Mouse (Mus musculus) adrenal gland (tissue): ENCODE measurements around the gene Ssh1.

Experiments
- intact Hi-C: fragments of 180-260 bp; cut with DNase I; formaldehyde crosslinking; loops from one replicate; pipeline ENCODE4 v1.15.1; 2025

The Ssh1 gene

DNA sequence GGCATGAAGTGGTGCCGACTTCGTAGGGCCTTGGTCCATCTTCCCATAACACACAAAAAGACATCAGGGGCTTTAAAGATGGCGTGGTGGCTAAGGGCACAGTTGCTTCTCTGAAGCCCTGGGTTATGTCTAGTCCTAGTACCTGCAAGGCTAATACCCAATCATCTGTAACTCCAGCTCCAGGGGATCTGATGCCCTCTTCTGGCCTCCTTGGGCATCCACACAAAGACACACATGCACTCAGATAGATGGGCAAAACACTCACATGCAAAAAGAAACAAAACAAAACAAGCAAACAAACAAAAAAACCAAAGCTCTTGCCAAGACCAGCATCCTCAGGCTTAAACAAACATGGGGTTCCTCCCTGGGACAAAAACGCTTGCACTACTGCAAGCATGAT, 60.2 kb downstream of the Ssh1 start:
- intact Hi-C loops, result no loop called here

DNA sequence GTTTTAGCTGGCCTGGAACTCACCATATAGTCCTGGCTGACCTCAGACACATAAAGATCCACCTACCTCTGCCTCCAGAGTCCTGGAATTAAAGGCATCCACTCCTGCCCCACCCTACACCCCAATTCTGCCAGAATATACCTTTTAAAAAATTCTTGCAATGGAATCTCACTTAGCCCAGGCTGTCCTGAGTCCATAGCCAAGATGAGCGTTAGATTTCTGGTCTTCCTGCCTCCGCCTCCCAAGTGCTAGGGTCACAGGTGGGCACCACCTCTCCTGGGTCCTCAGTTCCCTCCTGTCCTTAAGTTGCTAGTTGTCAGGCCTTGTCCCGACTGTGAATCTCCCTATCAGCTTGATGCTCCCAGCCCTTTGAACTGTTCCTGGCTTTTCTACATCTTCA, 61.4 kb downstream of the Ssh1 start:
- intact Hi-C loops, result no loop called here

DNA sequence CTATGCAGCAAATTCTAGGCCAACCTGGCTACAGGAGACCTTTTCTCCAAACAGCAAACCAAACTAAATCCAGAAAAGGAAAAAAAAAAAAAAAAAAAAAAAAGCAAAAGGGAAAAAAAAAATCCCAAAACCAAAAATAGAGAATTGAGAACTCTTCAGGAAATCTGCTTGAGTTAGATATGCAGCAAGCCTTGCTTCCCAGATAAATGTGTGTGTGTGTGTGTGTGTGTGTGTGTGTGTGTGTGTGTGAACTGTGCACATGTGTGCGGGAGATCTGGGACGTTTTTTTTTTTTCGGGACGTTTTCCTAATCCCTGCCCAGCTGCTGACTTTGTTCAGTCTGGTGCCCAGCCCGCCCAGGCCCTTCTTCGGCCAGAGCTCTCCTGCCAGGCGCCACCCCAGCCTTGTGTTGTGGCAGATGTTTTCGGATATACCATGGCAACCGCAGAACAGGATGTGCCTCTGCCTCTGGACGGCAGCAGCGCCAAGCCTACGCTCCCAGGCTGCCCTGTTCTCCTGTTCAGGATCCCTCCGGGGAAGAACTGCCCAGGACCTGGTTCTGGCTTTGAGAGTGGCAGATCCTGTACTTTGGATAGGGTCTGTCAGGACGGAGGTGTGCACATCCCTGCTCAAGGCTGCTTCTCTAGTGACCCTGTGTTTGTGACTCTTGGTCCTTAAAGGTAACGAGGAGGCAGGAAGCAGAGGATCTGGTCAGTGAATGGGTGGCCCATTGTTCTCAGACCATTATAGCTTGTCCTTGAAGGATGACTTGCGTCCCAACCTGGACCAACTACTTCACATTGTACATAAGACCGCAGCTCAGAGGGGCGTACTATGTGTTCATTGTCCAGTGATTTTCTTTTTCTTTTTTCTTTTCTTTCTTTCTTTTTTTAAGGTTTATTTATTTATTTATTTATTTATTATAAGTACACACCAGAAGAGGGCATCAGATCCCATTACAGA, 62.8 kb downstream of the Ssh1 start:
- intact Hi-C loops, result no loop called here

DNA sequence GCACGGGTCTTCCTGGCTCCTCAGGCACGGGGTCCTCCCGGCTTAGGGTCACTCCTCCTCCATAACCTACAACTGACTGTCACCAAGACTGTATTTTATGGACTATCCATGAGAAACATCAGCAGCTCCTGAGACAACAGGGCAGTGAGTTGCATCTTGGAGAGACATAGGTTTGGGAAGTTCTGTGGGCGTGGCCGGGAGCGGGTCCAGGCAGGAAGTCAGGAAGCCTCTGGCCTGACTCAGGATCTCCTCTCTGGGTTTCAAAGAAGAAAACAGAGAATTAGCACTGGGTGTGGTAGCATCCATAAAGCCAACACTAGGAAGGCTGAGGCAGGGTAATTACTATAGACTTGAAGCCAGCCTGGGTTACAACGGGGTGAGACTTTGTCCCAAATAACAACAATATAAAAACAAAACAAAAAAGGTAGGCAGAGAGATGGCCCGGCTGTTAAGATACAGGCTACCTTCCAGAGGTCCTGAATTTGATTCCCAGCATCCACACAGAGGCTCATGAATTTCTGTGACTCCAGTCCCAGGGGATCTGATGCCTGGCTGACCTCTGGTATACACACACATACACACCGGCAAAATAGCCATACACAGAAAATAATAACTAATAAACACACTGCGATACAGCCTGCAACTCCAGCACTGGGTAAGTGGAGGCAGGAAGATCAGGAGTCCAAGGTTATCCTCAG, 63.6 kb downstream of the Ssh1 start:
- intact Hi-C loops, result no loop called here

DNA sequence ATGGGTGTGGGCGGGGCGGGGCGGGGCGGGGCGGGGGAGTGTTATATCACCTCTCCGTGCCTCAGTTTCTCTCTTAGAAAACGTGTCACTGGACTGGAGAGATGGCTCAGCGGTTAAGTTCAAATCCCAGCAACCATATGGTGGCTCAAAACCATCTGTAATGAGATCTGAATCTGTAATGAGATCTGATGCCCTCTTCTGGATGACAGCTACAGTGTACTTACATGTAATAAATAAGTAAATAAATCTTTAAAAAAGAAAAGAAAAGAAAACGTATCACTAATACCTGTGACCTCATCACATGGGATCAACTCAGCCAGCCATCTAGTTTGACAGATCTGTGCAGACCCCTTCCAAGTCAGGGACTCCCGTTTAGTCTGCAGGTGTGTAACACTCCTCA, 64.2 kb downstream of the Ssh1 start:
- intact Hi-C loops, result no loop called here

DNA sequence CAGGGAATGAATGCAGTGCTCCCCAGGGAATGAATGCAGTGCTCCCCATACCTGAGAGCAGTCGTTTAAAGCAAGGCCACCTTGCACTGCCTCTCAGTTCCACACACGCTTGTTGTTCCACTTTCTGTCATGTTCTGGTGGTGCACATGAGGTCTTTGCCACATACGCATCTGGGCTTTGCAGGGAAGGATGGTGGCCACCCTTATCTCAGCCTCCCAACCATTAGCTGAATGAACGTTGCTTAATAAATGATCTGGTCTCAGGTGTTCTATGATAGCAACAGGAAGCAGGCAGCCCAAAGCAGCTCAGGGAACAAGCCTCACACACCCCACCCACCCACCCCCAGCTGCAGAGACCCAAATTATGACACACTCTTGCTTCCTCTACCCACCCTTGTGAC, 69.1 kb downstream of the Ssh1 start:
- intact Hi-C loops, result no loop called here

GRCm38 (mm10) chr5:113921310-113922166, 72.2 kb downstream of the Ssh1 start:
- intact Hi-C loops, result no loop called here

GRCm38 (mm10) chr5:113919060-113919459, 74.6 kb downstream of the Ssh1 start:
- intact Hi-C loops, result no loop called here

DNA sequence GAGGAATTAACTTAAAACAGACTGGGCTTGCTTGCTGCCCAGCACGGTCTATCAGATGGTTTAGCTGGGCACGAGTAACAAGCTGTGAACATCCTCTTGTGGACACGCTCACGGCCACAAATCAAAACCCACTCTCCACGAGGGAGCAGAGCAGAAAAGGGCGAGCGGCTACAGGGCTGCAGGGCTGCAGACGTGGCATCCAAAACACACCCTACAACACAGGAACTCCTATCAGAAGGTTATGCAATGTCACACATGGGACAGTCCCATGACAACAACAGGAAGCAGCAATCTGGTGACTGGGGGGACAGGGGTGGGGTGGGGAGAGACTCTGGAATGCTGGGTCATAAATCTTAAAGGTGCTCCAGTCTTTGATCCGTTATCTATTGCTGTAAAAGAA, 75.0 kb downstream of the Ssh1 start:
- intact Hi-C loops, result no loop called here

GRCm38 (mm10) chr5:113910705-113911104, 83.0 kb downstream of the Ssh1 start:
- intact Hi-C loops, result no loop called here

GRCm38 (mm10) chr5:113910065-113910701, 83.5 kb downstream of the Ssh1 start:
- intact Hi-C loops, result no loop called here

GRCm38 (mm10) chr5:113908592-113909441, 84.9 kb downstream of the Ssh1 start, which contains the start of gene Coro1c:
Coro1c (minus strand) TSS chr5:113908758.
- intact Hi-C loops, result loop anchor here (5.0 to 10.0 kb wide), 2 partner anchors 37 to 54 kb away; no protein-coding TSS in a partner anchor

GRCm38 (mm10) chr5:113907786-113908567, 85.7 kb downstream of the Ssh1 start:
- intact Hi-C loops, result loop anchor here (5.0 to 10.0 kb wide), 2 partner anchors 36 to 53 kb away; no protein-coding TSS in a partner anchor

GRCm38 (mm10) chr5:113906958-113907735, 86.5 kb downstream of the Ssh1 start:
- intact Hi-C loops, result loop anchor here (5.0 to 10.0 kb wide), 2 partner anchors 35 to 52 kb away; no protein-coding TSS in a partner anchor

- intact Hi-C loops, result loop anchor here (5.0 to 10.0 kb wide), 2 partner anchors 33 to 50 kb away; no protein-coding TSS in a partner anchor
These were observed 88.7 kb downstream of the Ssh1 start for GRCm38 (mm10) chr5:113904987-113905386.

DNA sequence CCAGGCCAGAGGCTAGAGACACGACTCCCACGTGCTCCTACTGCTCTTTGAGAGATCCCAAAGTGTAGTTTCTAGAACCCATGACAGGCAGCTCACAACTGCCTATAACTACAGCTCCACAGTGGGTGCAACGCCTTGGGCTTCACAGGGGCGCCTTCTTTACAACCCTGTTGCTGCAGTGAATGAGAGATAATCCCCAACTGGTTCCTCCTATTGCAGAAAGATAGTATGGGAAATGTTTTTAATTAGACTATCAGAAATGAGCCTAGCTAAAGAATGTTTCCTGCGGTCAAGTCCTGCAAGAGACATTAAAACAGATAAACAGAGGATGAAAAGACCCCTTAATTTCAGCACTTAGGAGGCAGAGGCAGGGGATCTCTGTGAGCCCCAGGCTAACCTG, 90.7 kb downstream of the Ssh1 start:
- intact Hi-C loops, result loop anchor here (10.0 kb wide), 1 partner anchor 48 kb away; no protein-coding TSS in a partner anchor

DNA sequence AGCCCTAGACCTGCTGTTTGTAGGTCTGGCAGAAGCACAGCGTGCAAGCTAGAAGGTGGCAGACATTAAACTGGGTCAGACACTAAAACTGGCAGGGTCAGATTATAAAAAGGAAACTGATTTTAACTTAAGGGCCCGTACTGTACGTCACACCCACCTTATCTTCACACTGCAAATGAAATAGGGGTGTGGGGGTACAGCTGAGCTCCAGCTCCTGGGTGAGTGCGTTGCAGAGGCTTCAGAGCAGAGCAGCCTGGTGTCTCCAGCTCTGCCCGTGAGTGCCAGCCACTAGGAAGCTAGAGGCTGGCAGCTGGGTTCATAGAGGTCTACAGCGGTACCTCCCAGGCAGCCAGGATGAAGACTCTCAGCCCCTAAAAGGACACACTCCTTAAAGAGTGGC, 91.7 kb downstream of the Ssh1 start:
- intact Hi-C loops, result loop anchor here (10.0 kb wide), 1 partner anchor 47 kb away; no protein-coding TSS in a partner anchor

GRCm38 (mm10) chr5:113901074-113901571, 92.6 kb downstream of the Ssh1 start:
- intact Hi-C loops, result loop anchor here (10.0 kb wide), 1 partner anchor 46 kb away; no protein-coding TSS in a partner anchor
